Mouse (Mus musculus): ENCODE measurements around the gene Tmem94. TPM values are rescaled to one million over a fixed set of nuclear protein-coding genes. Genes with fewer than 3 reads are reported as not detected.

Gene Tmem94
- total and polyA plus RNA-seq, 3 experiments = 6.4 to 27.4 (median 15.0) TPM

DNA sequence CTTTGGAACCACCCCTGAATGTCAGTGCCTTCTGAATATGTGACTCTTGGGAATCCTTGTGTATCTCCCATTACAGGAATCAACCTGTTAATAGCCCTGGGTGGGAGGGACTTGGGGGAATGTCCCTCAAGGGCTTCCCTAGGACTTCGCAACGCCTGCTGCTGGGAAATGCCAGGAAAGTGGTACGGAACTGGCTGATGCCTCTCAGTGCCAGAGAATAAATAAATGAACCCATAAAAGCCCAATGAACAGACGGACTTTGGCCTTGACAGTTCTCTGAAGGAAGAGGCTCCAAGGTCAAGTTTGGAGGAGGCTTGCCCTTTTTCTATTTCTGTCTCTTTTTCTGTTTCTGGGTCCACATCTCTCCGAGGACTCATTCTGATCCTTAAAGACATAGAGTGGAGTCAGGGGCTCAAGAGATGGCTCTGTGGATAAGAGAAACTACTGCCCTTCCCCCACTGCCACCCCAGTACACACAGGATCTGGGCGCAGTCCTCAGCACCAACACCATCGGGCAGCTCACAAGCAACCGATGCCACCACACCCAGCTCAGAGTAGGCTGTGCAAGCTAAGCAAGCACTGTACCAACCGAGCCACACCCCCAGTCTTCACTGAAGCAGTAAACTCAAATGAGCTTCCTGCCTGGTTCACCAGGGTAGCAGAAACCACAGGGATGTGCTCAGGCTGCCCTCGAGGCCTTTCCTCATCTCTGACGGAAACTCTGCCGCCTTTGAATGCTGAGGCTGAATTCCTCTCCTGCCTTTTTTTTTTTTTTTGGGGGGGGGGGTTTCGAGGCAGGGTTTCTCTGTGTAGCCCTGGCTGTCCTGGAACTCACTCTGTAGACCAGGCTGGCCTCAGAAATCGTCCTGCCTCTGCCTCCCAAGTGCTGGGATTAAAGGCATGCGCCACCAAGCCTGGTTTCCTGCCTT, 48.6 kb upstream of the Tmem94 start:
- peak; percentile 91 for DNase-seq (ENCODE audit: extremely low read depth)
- TF ChIP-seq USF1 (IDR thresholded peaks at IDR 0.05; ENCODE audit: low read depth, low read length) = no peak
- no peak for TF ChIP-seq TBP (conservative IDR thresholded peaks at IDR 0.05; ENCODE audit: low read depth, low read length)
- TF ChIP-seq ZC3H11A (IDR thresholded peaks at IDR 0.05; ENCODE audit: low read depth, low read length) = no peak
- TF ChIP-seq CHD1 (IDR thresholded peaks at IDR 0.05; ENCODE audit: low read depth, low read length) = no peak
- no peak for TF ChIP-seq TCF12 (IDR thresholded peaks at IDR 0.05; ENCODE audit: low read depth, low read length)
- TF ChIP-seq MAX (IDR thresholded peaks at IDR 0.05; ENCODE audit: low read length) = no peak
- peak; percentile 35; the same call in 1 of the 2 replicates for TF ChIP-seq ETS1 (conservative IDR thresholded peaks at IDR 0.05; ENCODE audit: low read depth, low read length)
- TF ChIP-seq HCFC1 (IDR thresholded peaks at IDR 0.05; ENCODE audit: low read depth, low read length) = no peak
- TF ChIP-seq ELF1 (IDR thresholded peaks at IDR 0.05; ENCODE audit: low read depth, low read length) = 0 out of 2 replicates have a peak, but pooled peaks have one; percentile 10
- no peak for TF ChIP-seq USF2 (conservative IDR thresholded peaks at IDR 0.05; ENCODE audit: low read depth, low read length)
- TF ChIP-seq CHD2 (IDR thresholded peaks at IDR 0.05; ENCODE audit: low read length) = peak; percentile 19; the same call in 1 of the 2 replicates
- no peak for TF ChIP-seq MYC (IDR thresholded peaks at IDR 0.05; ENCODE audit: low read depth, low read length)
- no peak; the same call in 1 of the 2 replicates for TF ChIP-seq SIN3A (IDR thresholded peaks at IDR 0.05; ENCODE audit: low read length)
- TF ChIP-seq POLR2A (IDR thresholded peaks at IDR 0.05; ENCODE audit: low read depth, low read length) = peak; percentile 41; the same call in 1 of the 2 replicates
- no peak for TF ChIP-seq KAT2A (IDR thresholded peaks at IDR 0.05; ENCODE audit: insufficient replicate concordance, low read length)
- no peak for TF ChIP-seq POLR2AphosphoS2 (IDR thresholded peaks at IDR 0.05; ENCODE audit: low read depth, low read length)
- TF ChIP-seq ZNF384 (IDR thresholded peaks at IDR 0.05; ENCODE audit: low read depth, low read length) = peak; percentile 88
- TF ChIP-seq IRF4 (IDR thresholded peaks at IDR 0.05; ENCODE audit: low read depth, low read length) = 0 out of 2 replicates have a peak, but pooled peaks have one; percentile 10
- TF ChIP-seq CTCF (conservative IDR thresholded peaks at IDR 0.05 in 1 of 2, IDR thresholded peaks at IDR 0.05 in 1 of 2; ENCODE audit: low read depth in 2 of 2, low read length in 2 of 2) = no peak
- TF ChIP-seq MEF2A (IDR thresholded peaks at IDR 0.05; ENCODE audit: borderline replicate concordance, low read depth, low read length) = peak; percentile 37; the same call in 1 of the 2 replicates
- no peak for TF ChIP-seq ZKSCAN1 (IDR thresholded peaks at IDR 0.05; ENCODE audit: borderline replicate concordance, low read depth, low read length)
- TF ChIP-seq UBTF (IDR thresholded peaks at IDR 0.05; ENCODE audit: low read depth, low read length) = peak; percentile 41; the same call in 1 of the 2 replicates
- TF ChIP-seq NRF1 (IDR thresholded peaks at IDR 0.05; ENCODE audit: low read depth, low read length) = no peak
- TF ChIP-seq JUN (IDR thresholded peaks at IDR 0.05; ENCODE audit: insufficient read depth, low read depth, low read length) = no peak
- TF ChIP-seq PAX5 (IDR thresholded peaks at IDR 0.05; ENCODE audit: low read length) = no peak
- no peak for TF ChIP-seq ZMIZ1 (IDR thresholded peaks at IDR 0.05; ENCODE audit: low read depth, low read length)
- no peak for TF ChIP-seq MXI1 (IDR thresholded peaks at IDR 0.05; ENCODE audit: low read depth, low read length)
- TF ChIP-seq RAD21 (IDR thresholded peaks at IDR 0.05; ENCODE audit: low read depth, low read length) = no peak; the same call in 1 of the 2 replicates
- TF ChIP-seq MAZ (IDR thresholded peaks at IDR 0.05; ENCODE audit: low read depth, low read length) = no peak
- TF ChIP-seq RCOR1 (conservative IDR thresholded peaks at IDR 0.05; ENCODE audit: low read depth, low read length) = no peak
- no peak for TF ChIP-seq JUND (conservative IDR thresholded peaks at IDR 0.05; ENCODE audit: low read depth, low read length)
- no peak for TF ChIP-seq NELFE (IDR thresholded peaks at IDR 0.05; ENCODE audit: low read depth, low read length)
- TF ChIP-seq SMC3 (IDR thresholded peaks at IDR 0.05; ENCODE audit: low read depth, low read length) = no peak
- TF ChIP-seq BHLHE40 (IDR thresholded peaks at IDR 0.05; ENCODE audit: low read depth, low read length) = no peak
- peak; percentile 55; the same call in 1 of the 2 replicates for TF ChIP-seq EP300 (IDR thresholded peaks at IDR 0.05; ENCODE audit: low read length)
- TF ChIP-seq E2F4 (IDR thresholded peaks at IDR 0.05; ENCODE audit: insufficient replicate concordance, low read depth, low read length) = no peak
- TF ChIP-seq MAFK (IDR thresholded peaks at IDR 0.05; ENCODE audit: insufficient replicate concordance, low read length) = no peak

More for the DNA sequence above, 48.6 kb upstream of the Tmem94 start:
- H3K9ac ChIP-seq (ENCODE audit: insufficient read depth, low read depth) = no peak overlapping the region
- peak overlapping the region in 1 of 3 experiments; percentile 23 for H3K4me3 ChIP-seq (replicated peaks in 1 of 3; ENCODE audit: low read depth in 2 of 3, low read length in 2 of 3, poor library complexity in 1 of 3)
- H3K9me3 ChIP-seq (replicated peaks; ENCODE audit: low read length) = peaks cover 2% of the 10 kb centered on the region
- dilution Hi-C loops (cut with MboI; ENCODE audit: extremely low pct_ligation_motif_present, extremely low pct_unique_long_range_greater_than_20kb, low sequenced_read_pairs) (no loop called here), in situ Hi-C loops (cut with MboI; ENCODE audit: low pct_ligation_motif_present, low pct_unique_long_range_greater_than_20kb, low sequenced_read_pairs) (loop anchor here (5.0 to 10.0 kb wide), 3 partner anchors 96 to 362 kb away; partner anchors contain the start of genes Caskin2 and Tsen54)
- H3K36me3 ChIP-seq (replicated peaks in 1 of 2; ENCODE audit: control insufficient read depth in 1 of 2, insufficient read depth in 1 of 2, low read length in 1 of 2) = no peaks in the 10 kb centered on the region
- H3K4me2 ChIP-seq (ENCODE audit: insufficient read depth, low read depth, poor library complexity, severe bottlenecking) = no peak overlapping the region; the same call in 1 of the 2 replicates
- no peaks in the 10 kb centered on the region for H3K27me3 ChIP-seq (replicated peaks)
- H3K4me1 ChIP-seq (ENCODE audit: control insufficient read depth in 1 of 2, insufficient read depth in 2 of 2) = peaks cover 14 to 62% of the 10 kb centered on the region in 2 experiments
- H3K79me2 ChIP-seq (replicated peaks; ENCODE audit: control insufficient read depth, extremely low read depth, insufficient read depth, poor library complexity, severe bottlenecking) = no peaks in the 10 kb centered on the region; the same call in none of the 2 replicates
- H3K27ac ChIP-seq (ENCODE audit: insufficient read depth, low read depth) = peak overlapping the region; percentile 80; the same call in 1 of the 2 replicates
